Mouse (Mus musculus): ENCODE measurements around the gene Atf6b.
A peak's percentile ranks its signal among the peaks of the same experiment; 100 is the strongest.

Atf6b gene

DNA sequence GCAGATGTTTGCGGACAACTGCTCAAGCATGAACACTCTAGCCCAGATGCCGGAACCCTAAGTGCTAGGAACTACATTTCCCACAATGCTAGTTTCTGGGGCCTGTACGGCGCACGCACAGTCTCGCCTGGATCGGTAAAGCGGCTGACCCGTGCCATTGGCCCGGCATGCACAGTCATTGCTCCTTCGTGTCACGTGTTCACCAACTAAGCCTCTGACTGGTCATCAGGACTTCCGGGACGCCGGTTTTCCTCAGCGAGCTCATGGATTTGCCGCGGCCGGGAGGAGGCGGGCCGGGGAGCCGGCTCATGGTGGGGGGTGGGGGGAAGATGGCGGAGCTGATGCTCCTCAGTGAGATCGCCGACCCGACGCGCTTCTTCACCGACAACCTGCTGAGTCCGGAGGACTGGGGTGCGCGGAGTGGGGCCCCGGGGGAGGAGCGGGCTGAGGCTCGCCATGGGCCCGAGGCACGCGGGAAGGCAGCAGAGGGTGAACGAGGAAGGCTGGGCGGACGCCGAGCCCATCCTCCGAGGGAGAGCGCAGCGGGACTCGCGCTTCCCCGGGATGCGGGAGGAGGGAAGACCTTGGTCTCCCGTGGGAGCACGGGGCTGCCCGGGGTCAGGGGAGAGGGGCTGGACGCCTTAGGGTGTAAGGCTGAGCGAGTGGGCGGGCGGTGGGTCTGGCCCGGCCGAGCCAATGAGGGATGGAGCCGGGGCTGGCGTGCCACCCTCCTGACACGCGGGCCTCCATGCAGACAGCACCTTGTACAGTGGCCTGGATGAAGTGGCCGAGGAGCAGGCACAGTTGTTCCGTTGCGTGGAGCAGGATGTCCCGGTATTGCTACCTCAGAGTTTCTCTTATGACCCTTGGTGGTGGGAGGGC, at the start of gene Atf6b:
TSS of gene Atf6b (plus strand) at position 241 of the 882 bp plus-strand sequence.
- peak; percentile 99 for DNase-seq (ENCODE audit: low spot score)

DNA sequence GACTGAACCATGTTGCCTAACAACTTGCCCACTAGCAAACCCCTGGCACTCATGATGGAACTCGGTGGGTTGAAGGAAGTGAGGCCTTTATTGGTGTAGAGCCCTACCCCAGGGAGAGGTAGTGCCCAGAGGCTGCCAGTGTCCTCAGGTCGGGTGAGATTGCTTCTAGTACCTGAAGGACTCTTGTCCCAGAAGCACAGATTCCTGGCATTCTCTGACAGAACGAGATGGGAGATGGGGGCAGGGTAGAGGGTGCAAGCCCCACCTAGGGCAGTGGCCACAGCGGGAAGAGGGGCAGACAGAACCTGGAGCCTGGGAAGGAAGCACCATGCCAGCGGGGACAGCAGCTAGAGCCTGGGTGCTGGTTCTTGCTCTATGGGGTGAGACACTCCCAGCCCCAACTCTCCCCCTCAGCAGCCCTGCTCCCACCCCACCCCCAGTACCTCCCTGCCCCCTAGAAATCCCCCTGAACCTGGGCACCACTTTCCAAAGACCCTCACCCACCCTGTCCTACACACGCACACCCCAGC, 49.3 kb upstream of the Atf6b start, which contains the start of gene Ager:
TSS of gene Ager (plus strand) at position 297 of the 530 bp plus-strand sequence.
- DNase-seq (ENCODE audit: low spot score) = no peak

DNA sequence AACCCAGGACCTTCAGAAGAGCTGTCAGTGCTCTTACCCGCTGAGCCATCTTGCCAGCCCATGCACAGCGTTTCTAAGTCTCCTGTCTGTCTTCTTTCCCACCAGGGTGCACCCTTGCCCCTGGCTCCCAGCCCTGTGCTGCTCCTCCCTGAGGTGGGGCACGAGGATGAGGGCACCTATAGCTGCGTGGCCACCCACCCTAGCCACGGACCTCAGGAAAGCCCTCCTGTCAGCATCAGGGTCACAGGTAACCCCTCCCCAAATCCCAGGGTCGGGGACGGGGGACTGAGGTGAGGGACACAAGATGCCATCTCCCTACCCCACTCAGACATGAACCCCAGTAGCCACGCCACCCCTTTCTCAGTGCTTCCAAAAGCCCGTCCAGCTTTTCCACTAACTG, 47.1 kb upstream of the Atf6b start:
- DNase-seq (ENCODE audit: low spot score) = no peak

DNA sequence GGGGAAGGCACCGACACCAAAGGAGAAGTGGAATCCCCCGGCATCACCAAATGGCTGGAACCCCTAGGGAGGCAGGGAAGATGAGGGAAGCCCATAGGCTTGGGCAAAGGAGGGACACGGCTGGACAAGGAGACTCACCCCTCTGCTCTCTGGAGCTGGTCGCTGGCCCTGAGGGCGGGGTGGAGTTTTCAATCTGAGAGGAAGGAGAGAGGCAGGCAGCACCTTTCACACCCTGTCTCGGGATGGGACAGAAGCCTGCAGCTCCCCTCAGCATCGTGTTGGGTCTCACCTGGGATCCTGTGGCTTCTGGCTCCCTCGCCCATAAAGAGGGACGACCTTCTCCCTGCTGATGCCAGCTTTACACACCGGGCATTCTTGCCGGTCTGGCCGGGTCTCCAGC, 45.1 kb upstream of the Atf6b start:
- no peak for DNase-seq (ENCODE audit: low spot score)

DNA sequence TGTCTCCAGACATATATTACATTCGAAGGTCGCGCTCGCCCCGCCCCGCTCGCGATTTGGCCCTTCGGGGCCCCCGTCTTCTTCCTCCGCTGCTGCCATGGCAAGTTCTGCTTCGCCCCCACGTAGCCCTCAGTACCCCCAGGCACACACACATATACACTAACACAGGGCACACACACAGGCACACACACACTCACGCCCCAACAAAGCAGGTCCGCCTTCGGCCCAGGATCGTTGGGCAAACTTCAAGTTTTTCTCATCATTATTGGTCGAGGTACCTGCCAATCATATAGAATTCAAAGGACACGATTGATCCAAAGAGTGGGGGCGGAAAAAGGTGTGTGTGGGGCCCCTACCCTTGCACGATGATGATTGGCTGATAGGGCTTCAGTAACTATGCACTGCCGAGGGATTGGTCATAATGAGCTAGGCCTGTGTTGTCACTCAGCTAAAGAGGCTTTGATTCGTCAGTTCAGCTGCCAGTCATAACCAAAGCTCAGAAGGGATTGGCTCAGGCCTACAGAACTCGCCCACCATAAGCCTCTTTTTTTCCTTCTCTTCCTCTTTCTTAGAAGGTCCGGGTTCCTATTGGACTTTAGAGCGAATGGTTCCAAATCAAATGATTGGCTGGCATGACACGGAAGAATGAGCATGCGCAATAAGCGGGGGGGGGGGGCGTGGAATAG, 43.4 kb upstream of the Atf6b start, which contains the start of gene Rnf5:
TSS of gene Rnf5 (minus strand) at position 316 of the 686 bp plus-strand sequence.
- peak; percentile 100 for DNase-seq (ENCODE audit: low spot score)

DNA sequence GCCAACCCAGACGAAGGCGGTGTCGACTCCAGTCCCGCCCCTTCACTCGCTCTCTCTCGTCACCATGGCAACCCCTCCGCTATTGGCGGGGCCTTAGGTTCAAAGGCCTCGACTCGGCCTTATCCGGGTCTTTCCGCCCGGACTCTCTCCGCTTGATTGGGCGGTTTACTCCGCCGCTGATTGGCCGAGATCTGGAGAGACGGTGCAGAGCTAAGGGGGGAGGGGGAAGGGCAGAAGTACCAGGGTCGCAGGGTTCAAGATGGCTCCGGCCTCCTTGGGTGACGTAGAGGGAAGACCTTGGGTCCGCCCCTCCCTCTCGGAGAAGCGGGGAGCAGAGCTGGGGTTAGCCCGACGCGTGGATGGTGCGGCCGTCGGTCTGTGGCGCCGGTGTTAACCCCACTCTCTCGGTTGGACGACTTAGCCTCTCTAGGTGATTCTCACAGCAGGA, 42.9 kb upstream of the Atf6b start, which contains the start of gene Agpat1:
TSS of gene Agpat1 (plus strand) at position 202 of the 448 bp plus-strand sequence.
- peak; percentile 99 for DNase-seq (ENCODE audit: low spot score)

DNA sequence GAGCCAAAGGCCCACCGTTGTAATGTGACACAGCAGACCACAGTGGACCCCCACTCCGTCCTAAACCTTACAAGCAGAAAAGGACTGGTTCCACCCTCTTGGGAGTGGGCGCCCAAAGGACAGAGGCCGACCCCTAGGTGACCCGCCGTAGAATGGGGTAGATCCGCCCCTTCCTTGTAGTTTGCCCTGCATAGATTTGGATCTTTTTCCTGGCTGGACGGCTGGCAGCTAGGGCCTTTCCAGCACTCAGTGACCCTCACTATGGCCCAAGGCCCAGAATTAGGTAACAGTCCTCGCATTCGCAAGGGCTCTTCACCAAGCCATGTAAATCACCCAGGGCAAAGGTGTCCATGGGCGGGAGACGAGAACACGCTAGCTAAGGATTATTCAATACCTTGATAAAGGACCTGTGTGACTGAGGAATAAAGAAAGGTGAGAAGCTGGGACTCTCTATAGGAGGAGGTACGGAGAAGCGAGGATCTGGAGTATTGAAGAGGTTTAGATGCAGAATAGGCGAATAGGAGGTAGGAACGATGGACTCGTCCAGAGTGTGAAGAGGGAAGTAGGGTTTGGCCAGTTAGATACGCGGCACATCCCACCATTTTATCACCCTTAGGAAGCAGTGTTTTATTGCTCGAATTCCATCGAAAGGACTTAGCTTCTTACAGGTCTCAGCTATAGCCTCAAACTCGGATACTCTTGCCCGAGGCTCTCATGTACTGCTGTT, 42.3 kb upstream of the Atf6b start:
- DNase-seq (ENCODE audit: low spot score) = no peak

DNA sequence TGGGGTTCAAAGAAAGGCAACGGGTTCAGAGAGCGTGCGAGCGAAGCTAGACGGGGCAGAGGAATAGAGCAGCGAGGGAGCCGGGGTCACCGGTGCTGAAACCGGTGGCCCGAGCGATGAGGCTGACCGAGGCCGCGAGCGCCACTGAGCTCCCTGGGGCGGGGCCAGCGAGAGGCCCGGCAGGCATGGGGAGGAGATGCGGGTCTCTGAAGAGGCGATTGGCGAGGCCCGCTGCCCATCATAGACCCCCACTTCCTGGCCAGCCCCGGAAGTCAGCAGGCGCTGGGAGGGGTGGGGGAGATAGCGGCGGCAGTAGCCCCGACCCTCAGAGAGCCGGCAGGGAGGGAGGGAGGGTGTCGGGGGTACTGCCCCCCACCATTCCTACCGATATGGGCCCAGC, 41.3 kb upstream of the Atf6b start:
- DNase-seq (ENCODE audit: low spot score) = peak; percentile 95

DNA sequence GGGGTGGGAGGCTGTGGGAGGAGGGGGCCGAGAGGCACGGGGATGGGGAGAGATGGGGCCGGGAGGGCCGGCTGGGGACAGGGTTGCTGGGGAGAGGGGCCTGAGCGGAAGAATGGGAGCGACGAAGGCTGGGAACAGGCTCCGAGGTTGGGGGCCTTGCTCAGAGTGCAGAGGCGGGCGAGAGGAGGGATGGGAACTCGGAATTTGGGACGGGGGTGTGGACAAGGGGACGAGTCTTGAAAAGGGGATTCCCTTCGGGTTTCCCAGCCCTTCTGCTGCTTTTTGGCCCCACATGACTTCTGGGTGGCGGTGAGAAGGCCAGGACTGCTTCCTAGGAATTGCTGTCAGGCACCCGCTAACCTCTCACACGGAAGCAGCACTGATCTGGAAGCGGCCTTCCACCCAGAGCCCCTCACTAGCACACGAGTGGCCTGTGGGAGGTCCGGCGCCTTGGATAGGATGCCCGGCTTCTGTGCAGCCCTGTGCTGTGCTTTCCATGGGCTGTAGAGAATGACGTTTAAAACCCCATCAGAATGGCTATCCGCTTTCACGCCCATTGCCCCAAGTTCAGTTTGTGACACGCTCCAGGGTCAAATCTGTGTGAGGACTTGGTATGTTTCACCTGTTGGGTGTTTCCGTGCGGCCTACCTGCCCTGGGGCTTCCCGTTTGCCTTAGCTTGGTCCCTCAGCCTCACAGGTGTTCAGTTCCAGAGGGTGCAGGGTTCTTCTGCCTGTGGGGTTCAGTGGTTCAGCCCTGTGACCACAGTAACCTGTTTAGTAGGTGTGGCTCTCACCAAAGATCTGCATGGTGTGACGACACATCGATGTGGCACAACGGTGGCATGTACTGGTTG, 40.5 kb upstream of the Atf6b start:
- no peak for DNase-seq (ENCODE audit: low spot score)

DNA sequence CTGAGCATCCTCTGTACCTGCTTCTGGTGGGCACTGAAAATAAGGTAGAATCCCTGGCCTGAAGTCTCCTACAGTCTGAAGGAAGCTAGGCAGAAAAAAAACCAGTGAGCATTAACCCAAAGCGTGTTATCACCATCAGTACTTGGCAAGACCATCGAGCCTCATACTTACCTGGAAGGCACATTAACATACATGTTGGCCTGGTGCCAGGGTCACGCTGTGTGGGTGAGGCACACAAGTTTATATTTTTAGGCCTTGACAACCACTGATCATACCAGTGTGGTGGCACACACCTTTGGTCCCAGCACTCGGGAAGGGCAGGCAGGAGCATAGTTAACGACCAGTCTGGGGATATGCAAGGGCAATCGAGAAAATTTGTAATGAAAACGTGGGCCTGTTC, 38.9 kb upstream of the Atf6b start:
- no peak for DNase-seq (ENCODE audit: low spot score)

DNA sequence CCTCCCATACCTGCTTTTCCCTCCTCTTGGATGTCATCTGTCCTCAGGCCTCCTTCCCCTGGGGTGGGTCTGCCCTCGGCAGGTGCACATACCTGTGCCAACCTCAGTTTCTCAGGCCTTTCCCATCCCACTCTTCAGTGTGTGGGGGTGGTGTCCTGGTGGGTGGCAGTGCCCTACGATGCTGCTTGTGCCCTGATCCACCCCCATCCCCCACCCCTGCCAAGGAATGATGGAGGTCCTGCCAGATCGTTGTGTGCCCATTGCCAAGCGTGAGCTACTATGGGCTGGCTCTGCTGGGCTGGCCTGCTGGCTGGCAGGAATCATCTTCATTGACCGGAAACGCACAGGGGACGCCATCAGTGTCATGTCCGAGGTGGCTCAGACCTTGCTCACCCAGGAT, 35.9 kb upstream of the Atf6b start:
- no peak for DNase-seq (ENCODE audit: low spot score)

DNA sequence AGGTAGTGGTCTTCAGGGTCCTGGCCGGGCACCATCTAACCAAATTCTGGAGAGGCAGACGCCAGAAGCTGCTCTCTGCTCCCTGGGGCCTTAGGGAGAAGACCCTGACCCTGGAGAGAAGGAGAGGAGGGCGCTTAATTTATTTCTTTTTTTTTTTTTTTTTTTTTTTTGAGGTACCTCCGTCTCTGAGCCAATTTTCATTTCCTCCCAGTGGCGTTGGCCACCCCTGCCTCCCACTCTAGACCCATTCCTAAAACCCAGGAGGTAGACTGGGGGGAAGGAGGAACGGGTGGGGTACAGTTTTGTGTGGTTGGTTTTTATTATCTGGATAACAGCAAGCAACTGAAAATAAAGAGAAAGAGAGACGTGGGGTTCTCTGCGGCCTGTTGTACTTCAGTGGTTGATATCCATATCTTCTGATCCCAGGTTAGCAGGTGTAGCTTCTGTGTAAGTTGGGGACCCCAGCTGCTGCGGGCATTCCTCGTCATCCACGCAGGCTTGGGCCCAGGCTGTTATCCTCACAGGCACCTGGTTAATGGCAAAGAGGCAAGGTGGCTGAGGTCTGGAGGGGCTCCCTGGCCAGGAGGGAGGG, 33.8 kb upstream of the Atf6b start:
- DNase-seq (ENCODE audit: low spot score) = no peak

DNA sequence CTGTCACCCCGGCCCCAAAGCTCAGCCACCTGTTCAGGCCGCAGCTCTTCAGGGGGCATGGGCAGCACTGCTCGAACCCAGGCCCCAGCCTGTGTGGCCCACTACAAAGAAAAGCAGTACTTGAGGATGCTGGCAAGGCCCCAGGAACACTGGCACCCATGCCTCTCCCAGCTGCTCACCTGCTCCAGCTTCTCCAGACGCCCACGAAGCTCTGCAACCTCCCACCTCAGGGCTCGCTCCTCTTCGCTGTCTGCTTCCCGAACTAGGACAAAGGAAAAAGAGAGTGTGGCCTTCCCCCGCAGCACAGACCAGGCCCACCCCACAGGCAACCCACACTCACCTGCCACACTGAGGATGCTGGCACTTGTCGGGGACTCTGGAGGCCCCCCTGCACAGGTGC, 33.1 kb upstream of the Atf6b start:
- no peak for DNase-seq (ENCODE audit: low spot score)

DNA sequence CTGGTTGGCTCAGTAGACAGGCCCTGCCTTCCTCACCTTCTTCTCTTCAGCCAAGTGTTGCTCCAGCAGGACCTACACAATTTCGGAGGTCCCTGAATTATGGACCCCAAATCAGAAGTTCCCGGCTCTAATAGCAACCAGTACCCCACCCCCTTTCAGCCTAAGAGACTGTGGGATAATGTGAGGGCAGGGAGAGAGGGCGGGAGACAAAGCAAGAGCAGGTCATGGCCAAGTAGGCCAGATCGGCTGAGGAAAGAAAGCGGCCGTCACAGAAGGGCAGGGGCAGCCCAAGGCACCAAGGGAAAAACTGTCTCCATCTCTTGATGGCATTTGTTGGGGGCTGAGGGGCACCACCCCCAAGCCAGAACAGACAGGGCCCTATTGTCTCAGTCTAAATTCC, 31.1 kb upstream of the Atf6b start, which contains the start of gene Egfl8:
TSS of gene Egfl8 (minus strand) at position 101 of the 400 bp plus-strand sequence.
- DNase-seq (ENCODE audit: low spot score) = no peak

DNA sequence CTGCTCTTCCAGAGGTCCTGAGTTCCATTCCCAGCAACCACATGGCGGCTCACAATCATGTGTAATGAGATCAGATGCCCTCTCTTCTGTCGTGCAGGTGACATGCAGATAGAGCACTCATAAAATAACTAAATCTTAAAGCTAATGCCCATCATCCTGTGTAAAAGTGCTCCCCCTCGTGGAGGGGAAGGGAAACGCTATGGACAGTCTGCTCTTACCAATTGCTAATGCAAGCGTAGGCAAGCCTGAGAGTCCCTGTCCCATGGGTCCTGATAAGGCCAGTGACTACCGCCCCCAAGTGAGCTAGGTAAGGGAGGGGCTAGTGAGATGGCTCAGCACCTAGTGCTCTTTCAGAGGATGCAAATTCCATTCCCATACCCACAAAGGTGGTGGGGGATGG, 27.9 kb upstream of the Atf6b start:
- DNase-seq (ENCODE audit: low spot score) = peak; percentile 83

DNA sequence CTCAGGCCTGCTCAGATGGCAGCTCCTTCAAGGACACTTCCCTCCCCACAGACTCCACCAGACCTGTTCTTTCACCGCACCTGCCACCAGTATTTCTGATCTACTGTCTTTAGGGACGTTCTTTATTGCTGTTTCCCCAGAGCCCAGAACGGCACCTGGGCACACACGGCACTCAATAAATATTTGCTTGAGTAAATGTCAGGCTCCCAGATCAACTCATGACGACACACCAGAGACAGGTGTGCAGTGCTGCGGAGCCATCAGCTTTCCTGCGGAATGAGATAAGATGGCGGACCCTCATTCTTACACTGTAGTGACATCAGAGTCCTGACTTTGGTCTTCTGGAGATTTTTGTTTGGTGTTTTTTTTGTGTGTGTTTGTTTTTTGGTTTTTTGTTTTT, 25.9 kb upstream of the Atf6b start:
- DNase-seq (ENCODE audit: low spot score) = no peak

DNA sequence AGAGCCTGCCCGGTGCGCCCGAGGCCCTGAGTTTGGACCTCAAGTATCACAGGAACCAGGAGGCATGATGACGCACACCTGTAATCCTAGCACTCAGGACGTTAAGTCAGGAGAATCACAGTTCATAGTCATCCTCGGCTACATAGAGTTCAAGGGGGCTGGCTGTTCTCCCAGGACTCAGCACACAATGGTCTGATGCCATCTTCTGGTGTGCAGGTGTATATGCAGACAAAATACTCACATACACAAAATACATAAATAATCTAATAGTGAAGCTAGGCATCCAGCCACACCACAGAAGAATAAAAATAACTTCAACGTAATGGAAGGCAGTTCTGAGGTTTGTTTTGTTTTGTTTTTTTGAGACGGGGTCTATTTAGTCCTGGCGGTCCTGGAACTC, 23.8 kb upstream of the Atf6b start:
- DNase-seq (ENCODE audit: low spot score) = no peak

DNA sequence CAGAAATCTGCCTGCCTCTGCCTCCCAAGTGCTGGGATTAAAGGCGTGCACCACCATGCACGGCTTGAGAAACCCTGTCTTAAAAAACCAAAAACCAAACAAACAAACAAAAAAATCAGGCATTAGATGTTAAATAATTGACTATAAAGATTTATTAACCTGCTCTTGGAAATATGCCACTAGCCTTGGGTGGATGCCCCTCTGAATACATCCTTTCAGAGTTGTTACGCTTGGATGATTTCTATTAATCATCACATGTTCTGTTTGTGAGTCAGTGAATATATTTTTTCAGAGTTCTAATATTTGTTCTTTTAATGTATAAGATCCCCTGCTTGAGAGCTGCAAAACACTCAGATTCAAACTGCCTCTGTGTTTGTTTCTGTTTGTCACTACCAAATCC, 22.0 kb upstream of the Atf6b start:
- DNase-seq (ENCODE audit: low spot score) = no peak

DNA sequence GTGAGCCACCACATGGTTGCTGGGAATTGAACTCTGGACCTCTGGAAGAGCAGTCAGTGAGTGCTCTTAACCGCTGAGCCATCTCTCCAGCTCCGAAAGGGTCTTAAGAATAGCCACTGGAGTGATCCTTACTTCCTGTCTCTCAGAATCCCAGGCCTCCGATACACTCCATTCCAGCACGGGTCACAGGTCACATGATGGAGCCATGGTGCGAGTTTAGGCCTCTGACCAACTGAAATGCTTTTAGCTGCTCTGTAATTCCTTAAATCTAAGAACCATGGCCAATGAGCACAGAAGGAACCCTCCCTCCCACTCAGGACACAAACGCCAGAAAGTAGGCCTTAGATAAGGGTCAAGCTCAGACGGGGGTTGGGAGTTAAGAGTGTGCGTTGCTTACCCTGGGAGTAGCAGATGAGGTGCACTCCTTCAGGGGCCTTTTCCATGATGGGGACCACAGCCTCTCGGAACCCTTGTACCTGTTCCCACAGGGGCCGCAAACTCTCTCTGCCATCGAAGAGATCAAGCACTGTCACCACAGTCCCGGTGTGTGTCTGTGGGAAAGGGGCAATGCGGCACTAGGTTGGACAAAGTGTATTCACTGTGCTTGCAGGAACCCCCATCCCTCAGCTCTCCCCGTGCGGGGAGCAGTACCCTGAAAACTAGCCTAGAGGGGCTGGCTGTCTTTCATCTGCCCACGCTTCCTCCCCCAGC, 20.7 kb upstream of the Atf6b start:
- DNase-seq (ENCODE audit: low spot score) = no peak

DNA sequence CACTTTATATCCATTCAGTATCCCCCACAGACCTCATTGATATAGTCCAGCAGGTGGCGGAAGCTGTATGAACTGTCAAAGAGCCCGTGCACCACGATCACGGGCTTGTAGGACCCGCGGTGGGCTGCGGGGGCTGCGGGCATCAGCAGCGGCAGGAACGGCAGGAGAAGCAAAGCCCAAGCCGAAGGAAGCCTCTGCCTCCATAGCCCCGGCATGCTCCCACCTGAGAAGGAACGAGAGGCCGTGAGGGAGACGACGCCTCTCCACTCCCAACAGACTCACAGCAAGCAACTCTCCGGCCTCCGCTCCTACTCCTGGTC, 20.2 kb upstream of the Atf6b start:
- DNase-seq (ENCODE audit: low spot score) = peak; percentile 73
